Mouse (Mus musculus): ENCODE data around the gene Zmynd8. TPM values are rescaled to one million over a fixed set of nuclear protein-coding genes. Genes with fewer than 3 reads are reported as not detected.

Gene Zmynd8
- total and polyA plus RNA-seq, 3 experiments: 54.5 to 153 (median 82.4) TPM

- Histone ChIP-seq H3K4me3 (ENCODE audit: low read depth, low read length) (no peak overlapping the region), H3K4me1 (ENCODE audit: insufficient read depth, low read depth, low read length) (peaks cover 17% of the 10 kb centered on the region), H3K9me3 (replicated peaks) (no peaks in the 10 kb centered on the region), H3K36me3 (replicated peaks) (peaks cover 96% of the 10 kb centered on the region), H3K27me3 (ENCODE audit: insufficient read depth, low read length) (no peaks in the 10 kb centered on the region)
- TF ChIP-seq TAL1 (conservative IDR thresholded peaks at IDR 0.05; ENCODE audit: low read depth, low read length): no peak
- TF ChIP-seq CTCF (IDR thresholded peaks at IDR 0.05; ENCODE audit: low read depth, low read length): no peak
- TF ChIP-seq GATA2 (IDR thresholded peaks at IDR 0.05; ENCODE audit: borderline replicate concordance, low read depth, low read length): no peak
- TF ChIP-seq POLR2AphosphoS5 (IDR thresholded peaks at IDR 0.05; ENCODE audit: insufficient replicate concordance, low read depth, low read length): no peak
- no peak for TF ChIP-seq GATA1 (IDR thresholded peaks at IDR 0.05; ENCODE audit: borderline replicate concordance, low read length)
- DNase-seq (ENCODE audit: low spot score) (no peak), ATAC-seq (ENCODE audit: extremely low read depth, insufficient number of reproducible peaks, low FRiP score, poor library complexity, severe bottlenecking) (no peak)
Observed at GRCm38 (mm10) chr2:165791026-165791425, 107.8 kb downstream of the Zmynd8 start.

GRCm38 (mm10) chr2:165789667-165790066 is 109.1 kb downstream of the Zmynd8 start:
- Histone ChIP-seq H3K27me3 (ENCODE audit: insufficient read depth, low read length) (no peaks in the 10 kb centered on the region), H3K4me3 (ENCODE audit: low read depth, low read length) (no peak overlapping the region), H3K36me3 (replicated peaks) (peaks cover 99% of the 10 kb centered on the region), H3K4me1 (ENCODE audit: insufficient read depth, low read depth, low read length) (peaks cover 20% of the 10 kb centered on the region), H3K9me3 (replicated peaks) (no peaks in the 10 kb centered on the region)
- TF ChIP-seq GATA1 (IDR thresholded peaks at IDR 0.05; ENCODE audit: borderline replicate concordance, low read length): no peak
- DNase-seq (ENCODE audit: low spot score) (no peak), ATAC-seq (ENCODE audit: extremely low read depth, insufficient number of reproducible peaks, low FRiP score, poor library complexity, severe bottlenecking) (no peak)

- Histone ChIP-seq H3K4me1 (ENCODE audit: insufficient read depth, low read depth, low read length) (peaks cover 20% of the 10 kb centered on the region), H3K27me3 (ENCODE audit: insufficient read depth, low read length) (no peaks in the 10 kb centered on the region), H3K36me3 (replicated peaks) (peaks cover 99% of the 10 kb centered on the region), H3K9me3 (replicated peaks) (no peaks in the 10 kb centered on the region), H3K4me3 (ENCODE audit: low read depth, low read length) (no peak overlapping the region)
- ATAC-seq (ENCODE audit: extremely low read depth, insufficient number of reproducible peaks, low FRiP score, poor library complexity, severe bottlenecking) (no peak), DNase-seq (ENCODE audit: low spot score) (no peak)
- no peak for TF ChIP-seq GATA1 (IDR thresholded peaks at IDR 0.05; ENCODE audit: borderline replicate concordance, low read length)
- no peak for TF ChIP-seq TAL1 (conservative IDR thresholded peaks at IDR 0.05; ENCODE audit: low read depth, low read length)
- TF ChIP-seq GATA2 (IDR thresholded peaks at IDR 0.05; ENCODE audit: borderline replicate concordance, low read depth, low read length): no peak
- no peak for TF ChIP-seq POLR2AphosphoS5 (IDR thresholded peaks at IDR 0.05; ENCODE audit: insufficient replicate concordance, low read depth, low read length)
- TF ChIP-seq CTCF (IDR thresholded peaks at IDR 0.05; ENCODE audit: low read depth, low read length): no peak
Observed at GRCm38 (mm10) chr2:165788796-165789195, 110.0 kb downstream of the Zmynd8 start.

- Histone ChIP-seq H3K27me3 (ENCODE audit: insufficient read depth, low read length) (no peaks in the 10 kb centered on the region), H3K9me3 (replicated peaks) (no peaks in the 10 kb centered on the region), H3K4me1 (ENCODE audit: insufficient read depth, low read depth, low read length) (peaks cover 20% of the 10 kb centered on the region), H3K36me3 (replicated peaks) (peaks cover 99% of the 10 kb centered on the region), H3K4me3 (ENCODE audit: low read depth, low read length) (no peak overlapping the region)
- ATAC-seq (ENCODE audit: extremely low read depth, insufficient number of reproducible peaks, low FRiP score, poor library complexity, severe bottlenecking) (no peak), DNase-seq (ENCODE audit: low spot score) (no peak)
- no peak for TF ChIP-seq POLR2AphosphoS5 (IDR thresholded peaks at IDR 0.05; ENCODE audit: insufficient replicate concordance, low read depth, low read length)
Observed at GRCm38 (mm10) chr2:165788005-165788404, 110.8 kb downstream of the Zmynd8 start.

GRCm38 (mm10) chr2:165786467-165786866 is 112.3 kb downstream of the Zmynd8 start:
- H3K4me3 ChIP-seq (ENCODE audit: low read depth, low read length): no peak overlapping the region
- DNase-seq (ENCODE audit: low spot score) (no peak), ATAC-seq (ENCODE audit: extremely low read depth, insufficient number of reproducible peaks, low FRiP score, poor library complexity, severe bottlenecking) (no peak)
- TF ChIP-seq CTCF (IDR thresholded peaks at IDR 0.05; ENCODE audit: low read depth, low read length) (no peak), TAL1 (conservative IDR thresholded peaks at IDR 0.05; ENCODE audit: low read depth, low read length) (no peak), GATA2 (IDR thresholded peaks at IDR 0.05; ENCODE audit: borderline replicate concordance, low read depth, low read length) (no peak), POLR2AphosphoS5 (IDR thresholded peaks at IDR 0.05; ENCODE audit: insufficient replicate concordance, low read depth, low read length) (no peak), GATA1 (IDR thresholded peaks at IDR 0.05; ENCODE audit: borderline replicate concordance, low read length) (no peak)
- H3K36me3 ChIP-seq (replicated peaks): peaks cover 99% of the 10 kb centered on the region
- H3K4me1 ChIP-seq (ENCODE audit: insufficient read depth, low read depth, low read length): peaks cover 24% of the 10 kb centered on the region; the same call in 1 of the 2 replicates
- H3K9me3 ChIP-seq (replicated peaks): no peaks in the 10 kb centered on the region
- H3K27me3 ChIP-seq (ENCODE audit: insufficient read depth, low read length): no peaks in the 10 kb centered on the region

GRCm38 (mm10) chr2:165785312-165786036 is 113.3 kb downstream of the Zmynd8 start:
- Histone ChIP-seq H3K27me3 (ENCODE audit: insufficient read depth, low read length) (no peaks in the 10 kb centered on the region), H3K36me3 (replicated peaks) (peaks cover 97% of the 10 kb centered on the region), H3K9me3 (replicated peaks) (no peaks in the 10 kb centered on the region), H3K4me1 (ENCODE audit: insufficient read depth, low read depth, low read length) (peaks cover 24% of the 10 kb centered on the region; the same call in 1 of the 2 replicates), H3K4me3 (ENCODE audit: low read depth, low read length) (no peak overlapping the region)
- TF ChIP-seq TAL1 (conservative IDR thresholded peaks at IDR 0.05; ENCODE audit: low read depth, low read length) (no peak), GATA1 (IDR thresholded peaks at IDR 0.05; ENCODE audit: borderline replicate concordance, low read length) (no peak)
- no peak for ATAC-seq (ENCODE audit: extremely low read depth, insufficient number of reproducible peaks, low FRiP score, poor library complexity, severe bottlenecking)
- DNase-seq (ENCODE audit: low spot score): no peak

GRCm38 (mm10) chr2:165782324-165782723 is 116.5 kb downstream of the Zmynd8 start:
- Histone ChIP-seq H3K4me1 (ENCODE audit: insufficient read depth, low read depth, low read length) (peaks cover 14% of the 10 kb centered on the region; the same call in 1 of the 2 replicates), H3K27me3 (ENCODE audit: insufficient read depth, low read length) (no peaks in the 10 kb centered on the region), H3K36me3 (replicated peaks) (peaks cover 69% of the 10 kb centered on the region), H3K9me3 (replicated peaks) (no peaks in the 10 kb centered on the region), H3K4me3 (ENCODE audit: low read depth, low read length) (no peak overlapping the region)
- DNase-seq (ENCODE audit: low spot score): peak; percentile 72
- no peak for TF ChIP-seq POLR2AphosphoS5 (IDR thresholded peaks at IDR 0.05; ENCODE audit: insufficient replicate concordance, low read depth, low read length)
- peak; percentile 99 for TF ChIP-seq CTCF (IDR thresholded peaks at IDR 0.05; ENCODE audit: low read depth, low read length)
- no peak for TF ChIP-seq GATA2 (IDR thresholded peaks at IDR 0.05; ENCODE audit: borderline replicate concordance, low read depth, low read length)
- TF ChIP-seq TAL1 (conservative IDR thresholded peaks at IDR 0.05; ENCODE audit: low read depth, low read length): no peak
- ATAC-seq (ENCODE audit: extremely low read depth, insufficient number of reproducible peaks, low FRiP score, poor library complexity, severe bottlenecking): peak; percentile 46; the same call in 1 of the 2 replicates

Data from G1E (cell line).